Mouse (Mus musculus) left cerebral cortex, postnatal 36 days (tissue): ENCODE data around the gene Slc6a4. TPM values are rescaled to one million over a fixed set of nuclear protein-coding genes. Genes with fewer than 3 reads are reported as not detected.

Source experiments
- DNase-seq, 2 experiments: peaks; one replicate each; pipeline ENCODE4 v3.0.0; 2021 to 2022; ENCODE audit warnings: low spot score in 2 of 2, mixed read lengths in 1 of 2
- intact Hi-C: fragments of 180-260 bp; cut with DNase I; formaldehyde crosslinking; loops from one replicate; pipeline ENCODE4 v1.15.1; 2025
- total RNA-seq, 2 experiments: library from RNA; stranded (reverse); gene quantifications; 2 replicates each; pipeline ENCODE4 v1.2.3; 2021

The Slc6a4 gene
- under 1 TPM in 1 of 2 experiments, not detected in 1; 0.20 TPM for total RNA-seq

DNA sequence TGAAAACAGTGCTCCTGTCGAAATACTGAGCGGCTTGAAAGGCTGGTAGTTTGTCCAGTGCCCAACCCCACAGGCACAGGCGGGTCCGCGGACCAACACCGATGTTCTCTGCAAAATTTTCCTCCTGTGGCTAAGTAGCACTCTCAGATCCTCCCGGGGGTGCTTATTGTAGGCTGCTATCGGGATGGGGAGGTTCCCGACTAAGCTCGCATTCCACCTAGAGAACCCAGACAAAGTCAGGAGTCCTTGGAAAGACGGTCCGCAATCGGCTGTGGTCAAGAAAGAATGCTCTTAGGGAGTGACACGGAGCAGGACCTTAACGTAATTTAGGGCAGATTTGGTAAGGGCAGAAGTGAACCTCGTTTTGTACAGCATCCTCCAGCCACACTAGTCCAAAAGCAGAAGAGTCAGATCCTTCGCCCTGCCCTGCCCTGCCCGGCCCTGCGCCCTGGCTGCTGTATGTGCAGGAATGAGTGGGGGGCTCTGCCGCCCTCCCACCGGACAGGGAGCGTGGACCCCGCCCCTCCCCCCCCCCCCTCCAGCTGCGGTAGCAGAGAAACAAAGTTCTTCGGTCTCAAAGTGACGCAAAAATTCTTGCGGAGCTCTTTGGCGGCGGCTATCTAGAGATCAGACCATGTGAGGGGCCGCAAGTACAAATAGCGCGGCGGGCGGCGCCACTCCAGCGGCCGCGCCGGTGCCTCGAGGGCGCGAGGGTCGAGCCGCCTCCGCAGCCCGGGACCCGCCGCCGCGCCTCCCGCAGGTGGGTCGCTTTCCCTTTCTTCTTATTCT, at the start of gene Slc6a4:
Slc6a4 (plus strand) TSS at position 688 of the 789 bp plus-strand sequence.
- DNase-seq = no peak
- intact Hi-C loops = loop anchor here (5.0 to 10.0 kb wide), 3 partner anchors 74 to 317 kb away; no protein-coding TSS in a partner anchor

DNA sequence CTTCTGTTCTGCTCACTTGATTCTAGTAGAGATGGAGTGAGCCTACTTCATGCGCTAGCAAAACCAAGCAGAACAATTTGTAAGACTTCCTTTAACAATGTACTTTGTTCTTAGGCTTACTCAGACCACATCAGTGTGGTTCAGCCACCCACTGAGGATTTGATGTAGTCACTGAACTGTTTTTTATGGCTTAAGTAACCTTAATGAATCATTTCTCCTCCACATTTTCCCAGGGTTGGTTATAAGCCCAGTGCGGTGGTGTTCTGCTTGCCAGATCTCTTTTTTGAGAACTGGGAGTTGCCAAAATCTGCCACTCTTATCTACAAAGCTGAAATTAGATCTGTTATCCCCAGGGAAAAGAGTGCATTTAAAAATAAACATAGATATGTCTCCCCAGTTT, 44.9 kb upstream of the Slc6a4 start:
- peak in 1 of 2 experiments; percentile 5 for DNase-seq
- intact Hi-C loops = no loop called here

DNA sequence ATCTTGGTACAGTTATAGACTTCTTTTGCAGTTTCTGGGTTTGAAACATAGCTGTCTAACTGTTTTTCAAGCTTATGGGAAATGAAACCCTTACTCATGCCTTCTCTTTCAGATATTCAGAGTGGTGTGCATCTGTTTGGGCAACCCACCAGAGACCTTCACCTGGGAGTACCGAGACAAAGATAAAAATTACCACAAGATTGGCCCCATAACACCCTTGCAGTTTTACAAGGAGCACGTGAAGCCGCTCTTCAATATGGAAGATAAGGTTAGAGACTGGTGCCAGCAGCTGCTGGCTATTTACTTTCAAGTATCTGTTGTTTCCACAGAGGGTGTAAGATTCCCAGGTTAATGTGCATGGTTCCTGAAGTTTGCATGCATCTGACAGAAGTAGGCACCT, 32.7 kb upstream of the Slc6a4 start:
- intact Hi-C loops = no loop called here
- no peak for DNase-seq

DNA sequence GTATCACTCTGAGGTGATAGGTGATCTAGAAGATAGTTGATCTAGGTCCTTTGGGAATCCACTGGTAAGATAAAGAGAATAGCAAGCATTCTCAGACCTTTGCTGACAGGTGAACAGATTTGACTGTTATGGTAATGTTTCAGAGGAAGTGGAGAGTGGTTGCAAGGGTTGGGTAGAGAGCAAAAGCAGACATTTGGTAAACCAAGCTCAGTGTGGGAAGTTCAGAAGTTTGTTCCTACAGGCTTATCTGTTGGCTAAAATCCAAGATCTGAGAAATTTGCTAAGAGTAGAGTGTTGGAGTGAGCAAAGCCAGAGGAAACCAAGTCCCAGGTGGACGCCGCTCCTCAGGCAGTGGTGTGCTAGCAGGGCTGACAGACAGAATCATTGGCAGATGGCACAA, 28.1 kb upstream of the Slc6a4 start:
- no peak for DNase-seq
- intact Hi-C loops = no loop called here

DNA sequence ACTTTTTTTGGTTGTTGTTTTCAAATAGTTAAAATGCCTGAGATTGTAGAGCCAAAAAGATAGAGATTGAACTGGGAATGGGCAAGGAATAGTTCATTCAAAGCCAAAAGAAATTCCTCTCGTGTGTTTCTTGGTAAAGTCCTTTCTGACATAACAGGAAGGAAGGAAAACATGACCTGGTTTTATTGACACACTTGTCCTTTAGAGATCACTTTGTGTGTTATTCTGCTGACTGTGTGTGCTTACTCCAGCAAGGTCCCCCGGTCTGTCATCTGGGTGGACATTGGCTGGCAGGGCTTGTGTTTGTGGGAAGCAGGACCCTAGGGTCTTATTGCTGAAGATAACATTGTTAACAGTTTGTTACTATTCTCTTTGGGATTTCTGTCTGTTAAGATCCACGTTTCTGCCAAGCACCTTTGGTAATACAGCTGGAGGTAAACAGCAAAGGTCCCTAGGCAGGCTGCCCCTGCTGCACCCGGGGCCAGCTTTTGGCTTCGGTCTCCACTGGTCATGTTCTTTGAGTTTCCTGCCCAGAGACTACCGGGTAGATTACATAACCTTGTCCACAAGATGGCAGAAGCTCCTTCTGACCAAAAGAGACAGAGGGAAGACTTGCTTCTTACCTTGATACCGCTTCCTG, 23.6 kb upstream of the Slc6a4 start:
- no peak for DNase-seq
- intact Hi-C loops = no loop called here

DNA sequence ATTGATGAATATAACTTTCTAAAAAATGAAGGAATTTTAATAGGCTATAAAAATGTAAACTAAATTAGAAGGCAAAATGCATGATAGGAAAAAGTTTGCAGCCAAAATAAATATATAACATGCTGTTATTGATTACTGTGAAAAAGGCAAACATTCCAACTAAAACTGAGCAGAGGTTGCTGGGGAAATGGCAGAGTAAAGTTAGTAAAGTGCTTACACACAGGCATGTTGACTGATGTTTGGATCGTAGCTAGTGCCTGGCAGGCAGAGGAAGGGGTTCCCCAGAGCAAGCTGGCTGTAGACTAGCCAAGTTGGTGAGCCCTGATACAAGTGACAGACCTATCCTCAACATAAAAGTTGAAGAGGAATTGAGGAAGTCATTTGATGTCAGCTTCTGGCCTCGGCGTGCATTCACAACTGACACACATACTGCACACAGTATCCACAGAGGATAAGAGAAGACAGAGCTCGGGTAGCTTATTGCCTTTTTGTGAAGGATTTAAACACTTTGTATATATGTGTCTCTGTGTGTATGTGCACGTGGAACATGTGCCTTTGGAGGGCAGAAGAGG, 16.7 kb upstream of the Slc6a4 start:
- intact Hi-C loops = no loop called here
- DNase-seq = no peak

DNA sequence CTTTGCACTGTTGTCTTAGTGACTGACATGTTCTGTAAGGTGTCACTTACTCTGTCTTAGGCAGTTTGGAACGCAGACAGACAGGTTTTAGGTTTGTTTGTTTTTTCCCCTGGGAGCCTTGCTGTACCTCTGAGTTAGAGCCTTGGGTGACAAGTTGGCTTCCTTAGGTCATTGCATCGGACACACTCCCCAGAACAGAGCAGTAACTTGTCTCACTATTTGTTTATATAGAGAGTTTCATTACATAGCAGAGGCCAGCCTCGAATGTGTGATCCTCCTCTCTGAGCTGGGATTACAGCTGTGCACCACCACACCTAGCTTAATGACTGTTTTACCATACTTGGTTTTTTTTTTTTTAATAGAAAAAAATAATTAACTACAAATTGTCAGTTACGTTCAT, 16.0 kb upstream of the Slc6a4 start:
- no peak for DNase-seq
- intact Hi-C loops = no loop called here

DNA sequence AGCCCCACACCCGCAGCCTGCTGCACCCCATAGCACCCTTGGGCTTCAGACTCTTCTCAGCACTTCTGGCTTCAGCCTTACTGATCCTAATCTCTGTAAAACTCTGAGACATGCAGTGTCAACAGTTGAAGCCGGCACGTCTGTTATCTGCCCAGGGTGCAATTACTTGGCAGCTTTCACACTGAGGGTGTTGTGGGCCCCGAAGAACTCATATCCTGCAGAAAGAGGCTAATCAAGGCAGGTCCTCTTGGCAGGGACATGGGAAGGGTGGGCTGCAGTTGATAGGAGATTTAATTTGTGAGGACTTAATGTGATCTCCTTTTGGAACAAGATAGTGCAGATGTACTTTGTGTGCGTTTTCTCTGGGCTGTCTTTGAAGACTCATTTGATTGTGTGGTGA, 14.8 kb upstream of the Slc6a4 start:
- no peak for DNase-seq
- intact Hi-C loops = no loop called here

DNA sequence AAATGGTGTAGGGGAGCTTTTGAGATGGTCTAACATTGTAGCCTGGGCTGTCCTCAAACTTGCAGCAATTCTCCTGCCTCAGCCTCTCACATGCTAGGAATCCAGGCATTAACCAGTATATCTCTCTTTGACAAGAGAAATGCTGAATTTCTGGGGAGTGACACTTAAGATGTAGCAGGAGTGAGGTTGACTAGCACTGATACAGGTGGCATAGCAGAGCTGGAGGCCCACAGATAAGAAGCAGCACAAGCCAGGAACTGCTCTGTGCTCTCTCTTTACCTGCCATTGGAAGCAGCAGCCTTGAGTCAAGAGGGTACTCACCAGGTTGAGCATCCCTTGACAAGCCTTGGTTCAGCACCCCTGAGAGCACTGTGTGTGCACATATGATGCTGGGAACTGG, 14.2 kb upstream of the Slc6a4 start:
- DNase-seq = no peak
- intact Hi-C loops = no loop called here

DNA sequence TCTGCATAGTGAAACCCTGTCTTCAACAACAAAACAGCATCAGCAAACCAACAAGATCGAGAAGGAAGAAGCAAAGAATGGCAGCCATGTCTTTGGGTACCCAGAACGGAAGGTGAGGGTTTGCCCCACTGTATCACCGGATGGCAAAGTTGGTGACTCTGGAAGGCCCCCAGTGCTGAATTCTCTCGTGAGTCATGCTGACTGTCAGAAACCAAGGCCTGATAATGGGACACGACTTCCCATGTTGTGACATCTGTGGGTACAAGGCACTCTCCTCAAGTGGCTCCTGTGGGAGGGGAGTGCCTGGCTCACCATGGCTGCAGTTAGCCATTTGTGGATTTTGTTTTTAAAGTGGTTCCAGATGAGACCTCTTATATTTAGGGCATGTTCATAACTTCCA, 7.6 kb upstream of the Slc6a4 start:
- intact Hi-C loops = loop anchor here (10.0 kb wide), 1 partner anchor 324 kb away; no protein-coding TSS in a partner anchor
- no peak for DNase-seq

DNA sequence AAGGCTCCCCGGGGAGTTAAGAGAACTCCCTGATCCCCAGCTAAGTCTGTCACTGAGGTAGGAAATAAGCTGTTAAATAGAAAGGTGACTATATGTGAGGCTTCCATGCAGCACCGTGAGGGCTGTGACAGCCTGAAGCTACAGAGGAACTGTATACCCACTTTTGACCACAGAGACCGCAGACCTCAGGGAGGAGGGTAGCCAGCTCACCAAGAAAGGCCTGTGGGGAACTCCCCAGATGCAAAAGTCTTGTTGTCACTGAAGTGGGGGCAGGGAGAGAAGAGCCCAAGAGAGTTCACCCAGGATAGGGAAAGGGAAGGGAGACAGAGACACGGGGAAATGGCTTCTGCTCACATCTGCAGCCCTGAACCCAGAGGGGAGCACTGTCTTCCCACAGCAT, 5.5 kb upstream of the Slc6a4 start:
- no peak for DNase-seq
- intact Hi-C loops = loop anchor here (10.0 kb wide), 1 partner anchor 322 kb away; no protein-coding TSS in a partner anchor

DNA sequence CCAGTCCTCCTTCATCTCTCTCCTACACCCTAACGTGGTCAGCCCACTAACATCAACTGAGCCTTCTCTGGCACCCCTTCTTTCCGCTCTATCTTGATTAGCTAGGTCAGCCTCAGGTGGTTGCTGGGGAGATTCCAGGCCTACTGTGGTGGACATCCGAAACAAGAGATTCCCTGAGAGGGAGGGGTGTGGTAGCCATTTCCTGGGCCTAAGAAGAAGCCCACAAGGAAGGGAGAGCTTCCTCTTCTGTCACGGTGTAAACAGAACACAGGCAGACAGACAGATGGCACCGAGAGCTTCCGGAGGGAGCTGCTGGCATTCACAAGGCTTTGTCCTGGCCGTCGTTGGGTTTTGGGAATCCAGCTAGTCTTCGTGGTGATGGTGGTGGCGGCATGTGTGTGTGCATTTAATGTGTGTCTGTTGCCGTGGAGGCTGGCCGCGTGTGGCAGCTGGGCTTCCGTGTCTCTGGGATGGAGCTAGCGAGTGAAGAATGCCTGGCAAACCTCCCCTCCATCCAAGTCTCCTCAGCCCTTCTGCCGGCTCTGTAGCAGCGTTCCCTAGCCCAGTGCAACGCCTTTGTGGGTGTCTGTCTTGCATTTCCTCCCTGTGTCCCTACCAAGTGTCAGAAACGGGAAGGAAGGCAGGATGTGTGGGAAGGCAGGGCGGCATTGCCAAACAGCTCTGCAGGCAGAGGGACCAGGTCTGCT, 2.3 kb upstream of the Slc6a4 start:
- DNase-seq = peak in 1 of 2 experiments; percentile 12
- intact Hi-C loops = loop anchor here (5.0 to 10.0 kb wide), 3 partner anchors 76 to 319 kb away; no protein-coding TSS in a partner anchor

DNA sequence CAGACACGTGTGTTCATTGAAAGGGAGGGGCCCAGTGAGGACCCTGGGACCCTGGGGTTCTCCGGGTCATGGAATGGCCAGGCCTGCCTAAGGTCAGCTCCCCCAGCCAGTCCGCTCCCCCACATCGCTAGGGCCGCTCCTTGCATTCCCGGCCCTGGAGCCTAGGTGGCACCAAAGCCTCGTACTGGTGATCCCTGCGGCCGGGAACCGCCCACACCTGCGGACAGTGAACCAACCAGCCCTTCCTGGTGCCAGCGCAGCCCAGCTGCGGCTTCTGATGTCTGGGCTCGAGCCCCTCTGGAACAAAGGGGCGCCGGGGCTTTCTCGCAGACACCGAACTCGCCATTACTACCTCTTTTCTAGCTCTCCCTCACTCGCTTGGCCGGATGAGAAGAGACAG, 1.1 kb upstream of the Slc6a4 start:
- intact Hi-C loops = loop anchor here (5.0 to 10.0 kb wide), 3 partner anchors 75 to 317 kb away; no protein-coding TSS in a partner anchor
- peak; percentile 60 to 61 for DNase-seq

DNA sequence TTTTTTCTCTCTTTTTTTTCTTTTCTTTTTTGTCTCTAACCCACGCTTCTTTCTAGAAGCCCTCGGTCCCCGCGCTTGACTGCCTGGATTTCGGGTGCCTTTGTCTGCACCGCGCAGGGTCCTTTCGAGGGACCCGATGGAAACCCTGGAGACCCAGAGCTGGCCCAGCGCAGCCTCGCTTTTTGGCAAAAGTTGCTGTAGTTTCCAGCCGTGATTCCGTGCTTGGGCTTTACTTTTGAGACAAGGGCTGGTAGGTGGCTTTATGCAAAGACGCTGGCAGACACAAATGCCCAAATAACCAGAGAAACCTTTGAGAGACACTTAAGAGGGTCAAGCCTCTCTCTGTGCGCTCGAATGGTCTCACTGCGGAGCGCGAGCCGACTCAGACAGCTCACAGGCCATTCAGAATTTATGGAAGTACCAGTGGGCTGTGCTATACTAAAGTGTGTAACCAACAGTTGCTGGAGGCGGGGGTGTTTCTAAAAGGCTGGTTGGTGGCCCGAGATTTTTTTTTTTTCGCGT, 363 bp downstream of the Slc6a4 start:
- DNase-seq = no peak
- intact Hi-C loops = loop anchor here (5.0 to 10.0 kb wide), 3 partner anchors 74 to 316 kb away; no protein-coding TSS in a partner anchor

DNA sequence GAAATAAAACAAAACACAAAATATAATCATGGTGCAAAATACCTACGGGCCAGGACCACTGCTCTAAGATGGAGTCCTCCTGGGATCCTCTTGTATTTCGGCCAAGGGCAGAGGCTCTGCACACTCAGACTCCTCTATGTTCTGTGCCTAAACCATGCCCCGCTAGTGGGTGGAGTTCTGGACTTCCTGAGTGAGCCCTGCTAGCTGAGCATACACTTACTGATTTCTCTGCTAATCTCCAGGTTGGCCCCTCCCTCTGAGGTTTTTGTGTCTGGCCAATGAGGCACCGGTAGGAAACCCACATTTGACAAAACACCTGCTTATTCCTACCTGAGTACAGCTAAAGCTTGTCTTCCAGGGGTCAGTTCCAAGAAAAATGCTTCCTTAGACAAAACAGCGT, 2.3 kb downstream of the Slc6a4 start:
- intact Hi-C loops = no loop called here
- no peak for DNase-seq

DNA sequence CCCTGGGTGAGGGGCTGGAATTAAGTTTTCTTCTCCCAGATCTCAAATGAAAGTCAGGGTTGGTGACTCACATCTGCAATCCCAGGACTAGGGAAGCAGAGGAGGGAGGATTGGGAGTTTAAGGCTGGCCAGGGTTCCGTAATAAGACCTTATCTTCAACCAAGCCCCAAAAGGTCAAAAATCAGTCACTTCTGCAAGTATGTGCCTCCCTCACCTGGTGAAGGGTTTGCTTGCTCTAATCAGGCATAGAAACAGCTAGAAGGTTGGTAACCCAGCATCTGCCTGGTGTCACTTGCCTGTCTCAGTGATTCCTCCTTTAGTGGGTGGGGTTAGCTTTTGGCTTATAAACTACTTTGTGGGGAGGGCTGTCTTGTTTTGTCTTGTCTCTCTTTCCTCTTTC, 4.0 kb downstream of the Slc6a4 start:
- intact Hi-C loops = no loop called here

DNA sequence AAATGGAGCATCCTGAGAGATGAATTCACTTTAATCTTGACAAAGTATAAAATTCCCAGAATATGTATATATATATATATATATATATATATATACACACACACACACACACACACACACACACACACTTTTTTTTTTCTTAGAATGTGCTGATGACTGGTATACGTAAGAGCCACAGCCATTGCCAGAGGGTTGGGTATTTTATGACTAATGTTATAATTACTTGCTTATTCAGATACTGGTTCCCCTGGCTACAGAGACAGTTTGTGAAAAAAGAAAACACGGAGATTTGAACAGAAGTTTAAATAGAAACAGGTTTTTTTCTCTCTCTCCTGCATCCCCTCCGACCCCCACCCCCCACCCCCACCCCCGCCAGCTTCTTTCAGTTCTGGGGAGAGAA, 7.5 kb downstream of the Slc6a4 start:
- no peak for DNase-seq
- intact Hi-C loops = no loop called here

More for the DNA sequence above, 4.0 kb downstream of the Slc6a4 start:
- DNase-seq = no peak

DNA sequence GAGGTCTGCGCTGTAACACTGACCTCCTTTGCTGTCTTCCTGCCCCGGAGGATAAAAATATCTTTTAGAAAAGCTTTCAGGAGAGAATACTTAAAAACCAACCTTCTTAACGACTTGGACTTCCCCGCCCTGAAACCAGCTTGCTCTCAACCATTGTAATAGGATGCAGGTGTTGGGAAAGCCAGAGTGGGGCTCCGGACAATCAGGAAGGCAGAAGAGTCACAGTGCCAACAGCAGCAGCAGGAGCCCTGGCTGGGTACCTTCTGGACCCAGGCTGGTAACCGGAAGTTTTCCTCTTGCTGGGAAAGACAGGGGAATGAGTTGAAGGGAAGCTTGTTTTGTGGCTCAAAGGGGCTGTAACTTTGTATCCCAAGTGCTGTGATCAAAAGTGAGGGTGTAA, 8.2 kb downstream of the Slc6a4 start:
- intact Hi-C loops = no loop called here
- no peak for DNase-seq

DNA sequence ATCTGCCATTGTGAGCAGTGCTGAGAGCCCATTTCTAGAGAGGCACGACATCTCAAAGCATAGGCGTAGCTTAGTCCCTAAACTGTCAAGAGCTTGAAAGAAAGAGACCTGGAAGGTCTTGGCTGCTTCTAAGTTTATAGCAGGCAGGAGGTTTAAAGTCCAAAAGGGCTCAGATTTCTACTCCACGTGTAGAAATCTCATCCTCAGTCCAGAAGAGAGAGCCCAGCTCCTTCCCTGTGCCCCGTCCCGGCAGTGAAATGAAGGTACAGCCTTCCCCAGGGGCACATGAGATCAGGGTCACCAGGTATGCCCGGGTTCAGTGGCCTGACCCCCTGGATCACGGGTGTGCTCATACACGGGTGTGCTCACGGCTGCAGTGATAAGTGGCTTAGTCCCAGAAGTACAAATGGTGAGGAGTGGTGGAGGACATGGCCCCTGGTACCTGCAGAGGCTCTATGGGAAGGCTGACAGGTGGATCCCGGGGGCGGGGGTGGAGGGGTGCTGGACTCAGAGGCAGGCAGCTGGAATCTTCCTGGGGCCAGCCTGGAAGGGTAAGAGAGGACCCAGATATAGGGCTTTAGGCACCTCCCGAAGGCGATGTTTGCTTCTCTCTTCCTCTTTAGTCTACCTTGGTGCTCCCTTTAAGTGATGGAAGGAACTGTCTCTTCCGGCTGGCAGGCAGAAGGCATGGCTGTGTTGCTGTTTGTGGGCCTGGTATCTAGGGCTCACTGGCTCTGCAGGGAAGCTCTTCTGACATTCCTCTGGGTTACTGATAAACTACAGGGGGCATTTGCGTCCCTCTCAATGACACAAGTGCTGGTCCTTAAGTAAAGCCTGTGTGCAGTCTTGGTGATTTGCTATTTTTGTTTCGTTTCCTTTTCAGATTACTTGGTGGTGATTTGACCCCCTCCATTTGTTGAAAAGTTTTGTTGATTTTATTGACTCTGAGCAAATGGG, 10.9 kb downstream of the Slc6a4 start:
- intact Hi-C loops = no loop called here
- DNase-seq = no peak
